Mouse (Mus musculus): Measurements from ENCODE around the gene Accs.

Gene Accs

GRCm38 (mm10) chr2:93794375-93794774, 55.4 kb downstream of the Accs start:
- DNase-seq (ENCODE audit: extremely low spot score, low spot score): no peak

GRCm38 (mm10) chr2:93791516-93792499, 57.9 kb downstream of the Accs start:
- no peak for DNase-seq (ENCODE audit: extremely low spot score, low spot score)

DNA sequence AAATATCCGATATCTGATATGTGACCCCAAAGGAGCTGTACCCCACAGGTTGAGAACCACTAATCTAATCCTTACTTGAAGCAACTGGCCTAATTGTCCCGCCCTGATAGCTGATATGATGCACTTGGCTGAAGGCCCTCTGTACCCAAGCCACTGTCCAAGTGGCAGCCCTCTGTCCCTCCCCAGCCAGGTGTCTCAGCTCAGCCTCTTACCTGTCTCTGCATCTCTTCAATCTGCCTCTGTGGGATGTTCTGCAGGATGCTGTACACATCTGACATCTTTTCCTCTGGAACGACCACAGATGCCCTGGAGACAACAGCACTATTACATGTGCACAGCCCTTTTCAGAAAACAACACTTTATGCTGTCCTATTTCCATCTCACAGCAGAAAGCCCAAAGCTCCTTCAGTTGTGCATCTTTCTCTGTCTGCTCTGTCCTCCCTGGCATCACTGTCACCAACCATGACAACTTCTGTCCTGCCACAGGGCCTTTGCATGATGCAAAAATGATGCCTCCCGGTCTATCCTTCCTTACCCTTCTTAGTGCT, 58.9 kb downstream of the Accs start:
- DNase-seq (ENCODE audit: extremely low spot score, low spot score): no peak

DNA sequence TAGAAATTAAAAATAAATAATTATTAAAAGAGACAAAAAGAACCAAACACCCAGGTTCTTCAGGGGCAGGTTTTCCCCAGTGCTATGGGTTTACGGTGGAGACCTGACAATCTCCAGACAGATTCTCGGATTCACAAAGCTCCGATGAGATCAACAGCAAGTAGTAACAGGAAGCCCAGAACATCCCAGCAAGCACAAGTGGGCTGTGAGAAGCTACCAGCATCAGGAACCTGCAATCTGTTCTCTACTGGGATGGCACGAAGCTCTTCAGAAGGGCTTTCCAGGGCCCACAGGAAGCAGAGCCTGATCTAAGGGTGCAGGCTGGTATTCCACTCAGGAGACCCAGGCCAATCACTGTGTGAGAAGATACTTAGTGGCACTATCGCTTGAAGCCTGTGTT, 61.2 kb downstream of the Accs start:
- no peak for DNase-seq (ENCODE audit: extremely low spot score, low spot score)

- DNase-seq (ENCODE audit: extremely low spot score, low spot score): peak; percentile 80
Observed at GRCm38 (mm10) chr2:93786175-93786574, 63.6 kb downstream of the Accs start.

DNA sequence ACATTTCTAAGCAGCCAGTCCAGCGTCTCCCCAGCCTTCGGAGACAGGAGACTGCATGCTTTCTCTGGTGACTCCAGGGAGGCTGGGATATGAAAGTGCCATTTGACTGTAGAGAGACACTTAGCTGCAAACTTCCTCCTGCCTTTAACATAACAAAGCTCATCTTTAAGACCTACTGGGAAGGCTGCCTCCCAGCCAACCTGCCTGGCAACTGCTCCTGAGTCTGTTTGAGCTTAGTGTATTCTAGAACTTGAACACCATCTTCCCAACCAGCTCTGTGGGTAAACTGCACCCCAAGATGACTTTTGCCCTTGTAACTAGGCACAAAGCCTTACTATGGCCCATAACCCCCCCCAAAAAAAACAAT, 64.3 kb downstream of the Accs start:
- no peak for DNase-seq (ENCODE audit: extremely low spot score, low spot score)

DNA sequence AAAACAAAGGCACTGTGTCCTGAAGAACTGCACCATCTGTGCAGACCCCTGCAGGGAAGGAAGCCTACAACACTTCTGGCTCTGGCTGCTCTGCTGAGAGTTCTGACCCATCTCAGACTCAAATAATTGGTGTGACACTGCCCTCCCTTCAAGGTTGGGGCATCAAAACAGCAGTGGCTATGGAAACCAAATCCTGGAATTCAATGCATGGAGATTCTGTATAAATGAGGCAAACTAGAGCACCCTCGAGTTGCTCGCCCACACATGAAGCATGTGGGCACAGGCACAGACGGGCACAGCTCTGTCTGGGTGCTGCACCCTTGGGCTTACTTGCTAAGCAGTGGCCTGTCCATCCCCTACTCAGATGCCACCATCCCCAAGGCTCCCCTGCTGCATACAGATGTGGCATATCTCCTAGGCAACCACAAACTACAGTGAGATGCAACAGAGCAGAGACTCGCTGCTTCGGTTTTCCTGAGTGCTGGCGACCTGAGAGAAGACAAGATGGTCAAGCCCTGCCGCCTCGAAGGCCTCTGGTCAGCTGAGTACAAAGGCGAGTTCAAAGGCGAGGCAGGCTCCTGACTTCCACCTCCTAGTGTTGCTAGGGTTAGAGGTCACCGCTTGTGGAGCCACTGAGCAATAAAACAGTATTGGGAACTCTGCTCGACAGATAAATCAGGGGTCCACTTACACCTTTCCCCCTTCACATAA, 64.9 kb downstream of the Accs start:
- peak; percentile 47 for DNase-seq (ENCODE audit: extremely low spot score, low spot score)

- DNase-seq (ENCODE audit: extremely low spot score, low spot score): no peak
Observed at GRCm38 (mm10) chr2:93783926-93784539, 65.7 kb downstream of the Accs start.

Data from neural tube, embryonic 10.5 days (tissue).